Mouse (Mus musculus) MEL (cell line): ENCODE results near the gene Clca3a1. TPM values are rescaled to one million over a fixed set of nuclear protein-coding genes. Genes with fewer than 3 reads are reported as not detected.

ENCODE experiments used
- DNase-seq: peaks from one replicate; pipeline ENCODE4 v3.0.0; 2011; ENCODE audit warnings: low read depth, low spot score
- H3K27ac ChIP-seq: 2 replicates; pipeline ENCODE4 v1.5.1; 2012; ENCODE audit warnings: low read depth, mild to moderate bottlenecking, control low read depth, low read length, moderate library complexity; ENCODE audit not compliant: control insufficient read depth
- H3K27me3 ChIP-seq, 2 experiments: fragments of 150-350 bp in 1 of 2; sonication (generic) in 1 of 2; 2 replicates each; pipeline ENCODE4 v1.6.1; 2012; ENCODE audit warnings: low read length in 2 of 2, mild to moderate bottlenecking in 2 of 2, improper control_type of control experiment in 1 of 2, moderate library complexity in 1 of 2; ENCODE audit not compliant: insufficient read depth in 2 of 2, control insufficient read depth in 1 of 2
- H3K36me3 ChIP-seq, 2 experiments: 2 replicates each; pipeline ENCODE4 v1.6.1; 2012 to 2014; ENCODE audit warnings: low read length in 2 of 2, improper control_type of control experiment in 1 of 2, inconsistent platforms in 1 of 2, mild to moderate bottlenecking in 1 of 2; ENCODE audit not compliant: insufficient read depth in 2 of 2, control insufficient read depth in 1 of 2
- H3K4me1 ChIP-seq, 2 experiments: fragments of 150-350 bp in 1 of 2; sonication (generic) in 1 of 2; 2 replicates each; pipeline ENCODE4 v1.6.1; 2012; ENCODE audit warnings: low read length in 2 of 2, improper control_type of control experiment in 1 of 2, mild to moderate bottlenecking in 1 of 2; ENCODE audit not compliant: insufficient read depth in 2 of 2, control insufficient read depth in 1 of 2
- H3K4me3 ChIP-seq, 2 experiments: fragments of 150-350 bp in 1 of 2; sonication (generic) in 1 of 2; 2 replicates each; pipeline ENCODE4 v1.5.1; 2012; ENCODE audit warnings: low read depth in 2 of 2, low read length in 2 of 2, mild to moderate bottlenecking in 2 of 2, moderate library complexity in 2 of 2, control low read depth in 1 of 2, improper control_type of control experiment in 1 of 2; ENCODE audit not compliant: control insufficient read depth in 1 of 2, insufficient read depth in 1 of 2
- H3K79me2 ChIP-seq: 2 replicates; pipeline ENCODE4 v1.6.1; 2012; ENCODE audit warnings: mild to moderate bottlenecking, low read length, moderate library complexity; ENCODE audit not compliant: control insufficient read depth, poor library complexity, insufficient read depth
- H3K9ac ChIP-seq: 2 replicates; pipeline ENCODE4 v1.6.1; 2012; ENCODE audit warnings: low read depth, mild to moderate bottlenecking, control low read depth, low read length, moderate library complexity; ENCODE audit not compliant: control insufficient read depth, poor library complexity, severe bottlenecking
- H3K9me3 ChIP-seq: fragments of 150-350 bp; sonication (generic); replicated peaks from 2 replicates; pipeline ENCODE4 v1.6.1; 2012; ENCODE audit warnings: mild to moderate bottlenecking, low read length, improper control_type of control experiment, moderate library complexity; ENCODE audit not compliant: insufficient read depth
- CHD2 ChIP-seq: IDR thresholded peaks from 2 replicates; pipeline ENCODE4 v1.6.1; 2011; ENCODE audit warnings: low read length, improper control_type of control experiment
- E2F4 ChIP-seq: IDR thresholded peaks from 2 replicates; pipeline ENCODE4 v1.6.1; 2011; ENCODE audit warnings: low read depth, low read length, improper control_type of control experiment, borderline replicate concordance
- GABPA ChIP-seq: IDR thresholded peaks from 2 replicates; pipeline ENCODE4 v1.6.1; 2012; ENCODE audit warnings: low read depth, mild to moderate bottlenecking, inconsistent platforms, low read length, improper control_type of control experiment, moderate library complexity
- GATA1 ChIP-seq: IDR thresholded peaks from 2 replicates; pipeline ENCODE4 v1.6.1; 2011; ENCODE audit warnings: low read depth, low read length, improper control_type of control experiment
- KAT2A ChIP-seq: conservative IDR thresholded peaks from 2 replicates; pipeline ENCODE4 v1.6.1; 2012; ENCODE audit warnings: low read depth, low read length, improper control_type of control experiment, inconsistent platforms
- MAFK ChIP-seq: IDR thresholded peaks from 2 replicates; pipeline ENCODE4 v1.6.1; 2011; ENCODE audit warnings: low read depth, mild to moderate bottlenecking, low read length, improper control_type of control experiment, borderline replicate concordance
- MAZ ChIP-seq: IDR thresholded peaks from 2 replicates; pipeline ENCODE4 v1.6.1; 2012; ENCODE audit warnings: low read depth, mild to moderate bottlenecking, inconsistent platforms, low read length, improper control_type of control experiment
- MEF2A ChIP-seq: IDR thresholded peaks from 2 replicates; pipeline ENCODE4 v1.6.1; 2014; ENCODE audit warnings: low read depth, mild to moderate bottlenecking, inconsistent platforms, low read length, improper control_type of control experiment; ENCODE audit not compliant: poor library complexity, insufficient replicate concordance, severe bottlenecking; ENCODE audit errors: extremely low read depth
- MXI1 ChIP-seq: IDR thresholded peaks from 2 replicates; pipeline ENCODE4 v1.6.1; 2011; ENCODE audit warnings: mild to moderate bottlenecking, low read depth, low read length, improper control_type of control experiment
- MYB ChIP-seq: IDR thresholded peaks from 2 replicates; pipeline ENCODE4 v1.6.1; 2011; ENCODE audit warnings: mild to moderate bottlenecking, low read depth, low read length, improper control_type of control experiment
- NELFE ChIP-seq: IDR thresholded peaks from 2 replicates; pipeline ENCODE4 v1.6.1; 2011; ENCODE audit warnings: low read depth, low read length, improper control_type of control experiment
- NRF1 ChIP-seq: IDR thresholded peaks from 2 replicates; pipeline ENCODE4 v1.6.1; 2014; ENCODE audit warnings: low read depth, mild to moderate bottlenecking, inconsistent platforms, low read length, improper control_type of control experiment, moderate library complexity; ENCODE audit not compliant: poor library complexity, insufficient read depth, severe bottlenecking
- POLR2A ChIP-seq, 2 experiments: IDR thresholded peaks; 2 replicates each; pipeline ENCODE4 v1.6.1; 2011 to 2012; ENCODE audit warnings: low read length in 2 of 2, mild to moderate bottlenecking in 2 of 2, control low read depth in 1 of 2, improper control_type of control experiment in 1 of 2, low read depth in 1 of 2, moderate library complexity in 1 of 2; ENCODE audit not compliant: control insufficient read depth in 1 of 2, insufficient read depth in 1 of 2, poor library complexity in 1 of 2
- SIN3A ChIP-seq: IDR thresholded peaks from 2 replicates; pipeline ENCODE4 v1.6.1; 2012; ENCODE audit warnings: low read length, improper control_type of control experiment, inconsistent platforms
- TBP ChIP-seq: IDR thresholded peaks from 2 replicates; pipeline ENCODE4 v1.8.0; 2011; ENCODE audit warnings: low read depth, low read length, improper control_type of control experiment
- USF2 ChIP-seq, 2 experiments: IDR thresholded peaks; 2 replicates each; pipeline ENCODE4 v1.6.1; 2011 to 2012; ENCODE audit warnings: improper control_type of control experiment in 2 of 2, low read length in 2 of 2, borderline replicate concordance in 1 of 2, inconsistent platforms in 1 of 2, low read depth in 1 of 2, mild to moderate bottlenecking in 1 of 2; ENCODE audit not compliant: insufficient read depth in 1 of 2
- ZC3H11A ChIP-seq: IDR thresholded peaks from 2 replicates; pipeline ENCODE4 v1.6.1; 2012; ENCODE audit warnings: low read depth, mild to moderate bottlenecking, inconsistent platforms, low read length, improper control_type of control experiment
- ZKSCAN1 ChIP-seq: IDR thresholded peaks from 2 replicates; pipeline ENCODE4 v1.6.1; 2012; ENCODE audit warnings: low read depth, mild to moderate bottlenecking, inconsistent platforms, low read length, improper control_type of control experiment, moderate library complexity
- ZNF384 ChIP-seq: IDR thresholded peaks from 2 replicates; pipeline ENCODE4 v1.6.1; 2012; ENCODE audit warnings: low read depth, mild to moderate bottlenecking, inconsistent platforms, low read length, improper control_type of control experiment
- polyA plus RNA-seq, 2 experiments: library from polyadenylated mRNA; stranded (reverse) in 1 of 2; unstranded in 1 of 2; fragments of >175 nt in 1 of 2; fragments of >200 nt in 1 of 2; gene quantifications; 2 replicates each; pipeline versions ENCODE4 v1.2.1 to v1.2.4; 2012; ENCODE audit warnings: low replicate concordance in 2 of 2, low read depth in 1 of 2; ENCODE audit not compliant: insufficient read length in 2 of 2, insufficient read depth in 1 of 2, missing spikeins in 1 of 2
- total RNA-seq: library from RNA; depleted of rRNA; stranded (reverse); fragments of 300-350 nt; gene quantifications from 2 replicates; pipeline ENCODE4 v1.2.3, GENCODE M21; 2012

The Clca3a1 gene
- total and polyA plus RNA-seq, 3 experiments: 0.12 to 0.40 TPM; not detected in 1

DNA sequence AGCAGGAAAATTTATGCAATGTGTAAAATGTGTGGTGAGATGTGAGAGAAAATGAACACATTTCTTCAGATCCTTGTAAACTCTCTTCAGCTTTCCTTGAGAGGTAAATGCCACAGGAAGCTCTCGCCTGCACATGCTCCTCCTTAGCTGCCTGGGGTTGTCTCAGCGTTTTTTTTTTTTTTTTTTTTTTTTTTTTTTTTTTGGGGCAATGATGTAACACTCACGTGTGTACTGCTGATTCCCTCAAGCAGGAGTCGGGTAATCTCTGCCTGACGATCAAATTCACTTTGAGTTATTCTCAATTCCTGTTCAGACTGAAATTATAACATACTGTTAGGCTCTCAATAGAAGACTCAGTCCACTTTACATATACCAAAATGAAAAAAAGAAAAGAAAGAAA is 63.6 kb downstream of the Clca3a1 start:
- Histone ChIP-seq H3K4me3 (no peak overlapping the region), H3K36me3 (peaks cover 19 to 20% of the 10 kb centered on the region in 2 experiments), H3K9ac (no peak overlapping the region), H3K4me1 (peaks cover 10 to 16% of the 10 kb centered on the region in 2 experiments), H3K9me3 (no peaks in the 10 kb centered on the region), H3K79me2 (no peaks in the 10 kb centered on the region; the same call in 1 of the 2 replicates), H3K27ac (no peak overlapping the region), H3K27me3 (no peaks in the 10 kb centered on the region)
- no peak for DNase-seq
- TF ChIP-seq KAT2A (no peak), USF2 (IDR thresholded peaks at IDR 0.05; ENCODE audit: borderline replicate concordance in 1 of 2, insufficient read depth in 1 of 2, low read depth in 1 of 2, low read length in 2 of 2) (no peak), ZNF384 (0 out of 2 replicates have a peak, but pooled peaks have one; percentile 31)

DNA sequence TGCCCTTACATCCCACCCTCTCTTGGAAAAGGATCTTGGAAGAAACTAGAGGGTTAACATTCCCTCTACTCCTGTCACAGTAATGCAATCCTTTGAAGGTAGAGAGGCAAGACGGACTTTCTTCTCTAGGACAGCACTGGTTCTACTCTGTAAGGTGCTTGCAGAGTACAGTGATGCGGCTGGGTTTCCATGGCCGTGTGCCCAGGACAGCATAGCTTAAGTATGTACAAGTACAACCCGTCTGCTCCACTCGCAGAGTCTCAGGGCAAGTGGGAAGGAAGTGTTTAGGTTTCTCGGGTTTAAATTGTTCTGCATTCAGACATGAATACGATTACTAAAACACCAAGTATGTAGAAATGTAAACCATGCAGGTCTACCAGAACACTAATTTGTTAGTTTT is 65.8 kb downstream of the Clca3a1 start:
- Histone ChIP-seq H3K9me3 (no peaks in the 10 kb centered on the region), H3K4me1 (peaks cover 10 to 16% of the 10 kb centered on the region in 2 experiments), H3K9ac (no peak overlapping the region), H3K36me3 (peaks cover 20 to 24% of the 10 kb centered on the region in 2 experiments), H3K27ac (no peak overlapping the region), H3K4me3 (no peak overlapping the region), H3K79me2 (no peaks in the 10 kb centered on the region; the same call in 1 of the 2 replicates), H3K27me3 (no peaks in the 10 kb centered on the region)
- TF ChIP-seq ZC3H11A (no peak), GABPA (no peak), MAFK (no peak), GATA1 (no peak), ZNF384 (no peak), MYB (no peak), E2F4 (no peak), NRF1 (no peak), CHD2 (no peak)
- no peak for DNase-seq

DNA sequence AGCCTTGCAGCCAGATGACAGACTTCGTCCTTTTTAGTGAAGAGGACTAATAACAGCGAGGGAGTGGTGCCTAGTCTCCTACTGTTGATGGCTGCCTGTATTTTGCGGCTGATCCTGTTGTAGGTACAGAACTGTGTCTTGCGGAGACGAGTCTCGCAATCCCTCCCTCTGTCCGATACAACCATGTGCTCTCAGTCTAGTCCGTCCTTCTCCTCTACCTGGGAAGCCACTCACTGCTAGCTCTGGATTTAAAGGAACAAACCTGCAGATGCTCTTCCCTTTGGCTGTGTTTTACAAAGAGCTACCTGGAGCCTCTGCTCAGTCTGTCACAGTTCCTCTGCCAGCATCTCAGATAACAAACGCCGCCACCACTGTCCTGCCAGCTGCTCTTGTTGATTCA is 66.7 kb downstream of the Clca3a1 start:
- Histone ChIP-seq H3K27ac (no peak overlapping the region), H3K9me3 (no peaks in the 10 kb centered on the region), H3K4me1 (peaks cover 9 to 13% of the 10 kb centered on the region in 2 experiments), H3K4me3 (no peak overlapping the region), H3K9ac (no peak overlapping the region), H3K27me3 (no peaks in the 10 kb centered on the region), H3K79me2 (no peaks in the 10 kb centered on the region), H3K36me3 (peaks cover 14 to 22% of the 10 kb centered on the region in 2 experiments)
- no peak for TF ChIP-seq MYB
- TF ChIP-seq MAZ: no peak
- TF ChIP-seq NELFE: no peak
- no peak for TF ChIP-seq CHD2
- no peak for TF ChIP-seq SIN3A
- TF ChIP-seq GABPA: no peak
- no peak for TF ChIP-seq KAT2A
- TF ChIP-seq USF2 (IDR thresholded peaks at IDR 0.05; ENCODE audit: borderline replicate concordance in 1 of 2, insufficient read depth in 1 of 2, low read depth in 1 of 2, low read length in 2 of 2): no peak
- TF ChIP-seq ZKSCAN1: no peak
- no peak for TF ChIP-seq MXI1
- no peak for TF ChIP-seq MEF2A
- TF ChIP-seq POLR2A (IDR thresholded peaks at IDR 0.05; ENCODE audit: control insufficient read depth in 1 of 2, insufficient read depth in 1 of 2, low read depth in 1 of 2, low read length in 2 of 2, poor library complexity in 1 of 2): no peak
- no peak for TF ChIP-seq TBP
- no peak for DNase-seq
